Mouse (Mus musculus): ENCODE data around the gene Trub2. TPM values are rescaled to one million over a fixed set of nuclear protein-coding genes. Genes with fewer than 3 reads are reported as not detected.

Trub2 gene
- polyA plus RNA-seq, 1 experiment from 2014 or later: 23.9 TPM

DNA sequence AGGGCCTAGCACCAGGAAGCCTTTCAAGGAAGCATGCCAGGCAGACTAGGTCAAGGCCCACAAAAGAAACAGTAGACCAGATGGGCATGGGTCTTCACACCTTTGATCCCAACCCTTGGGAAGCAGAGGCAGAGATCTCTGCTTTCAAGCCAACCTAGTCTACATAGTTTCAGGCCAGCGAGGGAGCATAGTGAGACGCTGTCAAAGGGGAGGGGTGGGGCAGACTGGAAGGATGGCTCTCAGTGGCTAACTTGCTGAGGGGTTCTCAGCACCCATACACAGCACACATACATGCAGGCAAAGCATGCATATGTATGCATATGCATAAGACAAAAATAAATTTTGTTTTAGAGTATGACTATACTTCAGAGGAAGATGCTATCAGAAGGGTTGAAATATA is 31.1 kb upstream of the Trub2 start:
- 3% methylated on average over 2 of the region's 2 CpGs for WGBS
- Histone ChIP-seq H3K4me2 (replicated peaks) (peak overlapping the region; percentile 51), H3K27ac (peak overlapping the region; percentile 89), H3K9ac (peak overlapping the region; percentile 64), H3K4me1 (replicated peaks; ENCODE audit: control insufficient read depth, insufficient read depth, low read length) (peaks cover 18% of the 10 kb centered on the region), H3K27me3 (ENCODE audit: control insufficient read depth, insufficient read depth, low read length) (no peaks in the 10 kb centered on the region), H3K9me3 (ENCODE audit: control insufficient read depth, low read length) (no peaks in the 10 kb centered on the region), H3K36me3 (replicated peaks; ENCODE audit: control insufficient read depth, insufficient read depth) (peaks cover 27% of the 10 kb centered on the region), H3K4me3 (replicated peaks; ENCODE audit: low read length) (no peak overlapping the region)
- ATAC-seq (ENCODE audit: low FRiP score) (no peak), DNase-seq (ENCODE audit: low spot score) (no peak)

DNA sequence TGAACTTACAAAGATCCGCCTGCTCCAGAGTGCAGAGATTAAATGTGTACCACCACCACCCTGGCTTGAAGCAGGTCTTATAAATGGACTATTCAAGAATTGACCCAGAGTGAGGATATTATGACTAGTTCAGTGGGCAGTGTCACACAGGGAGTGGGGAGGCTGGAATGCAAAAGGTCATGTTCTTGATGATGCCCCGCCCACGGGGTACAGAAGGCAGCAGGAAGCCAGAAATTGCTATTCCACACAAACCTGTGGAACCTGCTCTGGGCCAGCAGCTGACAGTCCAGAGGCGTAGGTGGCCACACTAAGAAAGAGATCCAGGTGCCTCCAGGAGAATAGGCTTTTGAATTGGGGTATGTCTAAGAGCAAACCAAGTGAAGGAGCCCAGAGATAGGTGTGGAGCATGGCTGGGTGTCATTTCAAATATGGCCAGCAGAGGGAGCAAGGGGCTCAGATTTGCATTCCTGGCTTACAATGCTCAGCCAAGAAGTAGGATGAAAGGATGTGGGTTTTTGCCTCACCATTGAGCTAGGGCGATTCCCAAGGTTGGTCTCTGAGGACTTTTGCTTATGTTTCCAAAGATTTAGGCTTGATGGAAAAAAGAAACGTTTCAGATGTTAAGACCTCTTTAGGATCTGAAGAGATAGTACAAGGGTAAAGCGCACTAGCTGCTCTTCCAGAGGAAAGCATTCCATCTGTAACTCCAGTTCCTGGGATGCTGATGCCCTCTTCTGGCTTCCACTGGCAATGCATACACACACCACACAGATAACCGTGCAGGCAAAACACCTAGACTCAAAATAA is 29.3 kb upstream of the Trub2 start:
- peak; percentile 97 for DNase-seq (ENCODE audit: low spot score)
- peak; percentile 78 for ATAC-seq (ENCODE audit: low FRiP score)
- H3K4me1 ChIP-seq (replicated peaks; ENCODE audit: control insufficient read depth, insufficient read depth, low read length): peaks cover 18% of the 10 kb centered on the region
- no peaks in the 10 kb centered on the region for H3K9me3 ChIP-seq (ENCODE audit: control insufficient read depth, low read length)
- H3K36me3 ChIP-seq (replicated peaks; ENCODE audit: control insufficient read depth, insufficient read depth): peaks cover 45% of the 10 kb centered on the region
- H3K4me2 ChIP-seq (replicated peaks): peak overlapping the region; percentile 33
- 39% methylated on average over 8 of the region's 8 CpGs for WGBS
- peak overlapping the region; percentile 72 for H3K27ac ChIP-seq
- H3K9ac ChIP-seq: no peak overlapping the region
- H3K4me3 ChIP-seq (replicated peaks; ENCODE audit: low read length): no peak overlapping the region
- H3K27me3 ChIP-seq (ENCODE audit: control insufficient read depth, insufficient read depth, low read length): no peaks in the 10 kb centered on the region

DNA sequence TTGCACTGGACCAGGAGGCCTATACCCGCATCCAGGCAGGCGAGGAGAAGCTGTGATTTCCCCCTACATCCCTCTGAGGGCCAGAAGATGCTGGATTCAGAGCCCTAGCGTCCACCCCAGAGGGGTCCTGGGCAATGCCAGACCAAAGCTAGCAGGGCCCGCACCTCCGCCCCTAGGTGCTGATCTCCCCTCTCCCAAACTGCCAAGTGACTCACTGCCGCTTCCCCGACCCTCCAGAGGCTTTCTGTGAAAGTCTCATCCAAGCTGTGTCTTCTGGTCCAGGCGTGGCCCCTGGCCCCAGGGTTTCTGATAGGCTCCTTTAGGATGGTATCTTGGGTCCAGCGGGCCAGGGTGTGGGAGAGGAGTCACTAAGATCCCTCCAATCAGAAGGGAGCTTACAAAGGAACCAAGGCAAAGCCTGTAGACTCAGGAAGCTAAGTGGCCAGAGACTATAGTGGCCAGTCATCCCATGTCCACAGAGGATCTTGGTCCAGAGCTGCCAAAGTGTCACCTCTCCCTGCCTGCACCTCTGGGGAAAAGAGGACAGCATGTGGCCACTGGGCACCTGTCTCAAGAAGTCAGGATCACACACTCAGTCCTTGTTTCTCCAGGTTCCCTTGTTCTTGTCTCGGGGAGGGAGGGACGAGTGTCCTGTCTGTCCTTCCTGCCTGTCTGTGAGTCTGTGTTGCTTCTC is 27.5 kb upstream of the Trub2 start:
- no peaks in the 10 kb centered on the region for H3K27me3 ChIP-seq (ENCODE audit: control insufficient read depth, insufficient read depth, low read length)
- H3K4me2 ChIP-seq (replicated peaks): no peak overlapping the region
- ATAC-seq (ENCODE audit: low FRiP score) (no peak), DNase-seq (ENCODE audit: low spot score) (no peak)
- H3K27ac ChIP-seq: no peak overlapping the region
- no peaks in the 10 kb centered on the region for H3K9me3 ChIP-seq (ENCODE audit: control insufficient read depth, low read length)
- 91% methylated on average over 11 of the region's 11 CpGs for WGBS
- peaks cover 17% of the 10 kb centered on the region for H3K4me1 ChIP-seq (replicated peaks; ENCODE audit: control insufficient read depth, insufficient read depth, low read length)
- H3K36me3 ChIP-seq (replicated peaks; ENCODE audit: control insufficient read depth, insufficient read depth): peaks cover 63% of the 10 kb centered on the region
- no peak overlapping the region for H3K9ac ChIP-seq
- H3K4me3 ChIP-seq (replicated peaks; ENCODE audit: low read length): no peak overlapping the region

DNA sequence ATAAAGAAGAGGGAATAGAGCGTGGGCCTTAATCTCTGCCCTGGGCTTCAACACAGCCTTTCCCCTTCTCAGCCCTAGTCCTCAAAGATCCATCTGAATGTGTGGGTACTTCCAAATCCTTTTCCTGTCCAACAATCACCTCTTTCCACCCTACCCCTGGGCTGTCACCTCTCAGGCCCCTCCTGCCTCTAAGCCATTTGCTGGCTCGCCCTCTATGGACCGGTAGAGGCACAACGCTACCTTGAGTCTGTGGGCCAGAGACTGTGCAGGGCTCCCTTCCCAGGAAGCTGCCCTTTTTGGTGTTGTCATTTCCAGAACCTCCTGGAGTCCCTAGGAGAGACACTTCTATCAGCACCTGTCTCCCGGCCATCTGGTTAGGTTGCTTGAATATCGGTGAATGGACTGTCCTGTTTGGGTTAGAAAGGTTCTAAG is 15.1 kb upstream of the Trub2 start:
- H3K4me2 ChIP-seq (replicated peaks): peak overlapping the region; percentile 77
- peaks cover 43% of the 10 kb centered on the region for H3K36me3 ChIP-seq (replicated peaks; ENCODE audit: control insufficient read depth, insufficient read depth)
- H3K4me1 ChIP-seq (replicated peaks; ENCODE audit: control insufficient read depth, insufficient read depth, low read length): peaks cover 12% of the 10 kb centered on the region
- H3K4me3 ChIP-seq (replicated peaks; ENCODE audit: low read length): peak overlapping the region; percentile 88
- H3K9ac ChIP-seq: peak overlapping the region; percentile 95
- no peaks in the 10 kb centered on the region for H3K27me3 ChIP-seq (ENCODE audit: control insufficient read depth, insufficient read depth, low read length)
- 20% methylated on average over 6 of the region's 6 CpGs for WGBS
- H3K27ac ChIP-seq: peak overlapping the region; percentile 91
- no peaks in the 10 kb centered on the region for H3K9me3 ChIP-seq (ENCODE audit: control insufficient read depth, low read length)
- ATAC-seq (ENCODE audit: low FRiP score) (peak; percentile 46; the same call in 1 of the 2 replicates), DNase-seq (ENCODE audit: low spot score) (no peak)

DNA sequence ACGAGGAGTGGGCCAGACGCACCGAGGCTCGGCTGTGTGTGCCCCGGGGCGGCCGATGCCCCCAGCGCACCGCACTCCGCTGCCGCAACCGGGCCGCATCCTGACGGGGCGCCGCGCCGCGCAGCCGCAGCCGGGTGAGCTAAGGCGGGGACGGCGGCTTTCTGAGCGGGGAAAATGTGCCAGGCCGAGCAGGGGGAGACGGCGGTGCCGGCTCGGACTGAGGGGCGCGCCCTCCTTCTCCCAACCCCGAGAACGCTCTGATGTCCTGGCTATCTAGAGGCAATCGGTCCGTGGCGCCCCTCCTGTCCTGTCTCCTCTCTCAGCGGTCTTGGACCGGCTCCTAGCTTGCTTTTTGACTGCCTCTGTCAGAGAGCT is 14.5 kb upstream of the Trub2 start:
- Histone ChIP-seq H3K27me3 (ENCODE audit: control insufficient read depth, insufficient read depth, low read length) (no peaks in the 10 kb centered on the region), H3K4me1 (replicated peaks; ENCODE audit: control insufficient read depth, insufficient read depth, low read length) (peaks cover 12% of the 10 kb centered on the region), H3K9ac (peak overlapping the region; percentile 95), H3K9me3 (ENCODE audit: control insufficient read depth, low read length) (no peaks in the 10 kb centered on the region), H3K36me3 (replicated peaks; ENCODE audit: control insufficient read depth, insufficient read depth) (peaks cover 37% of the 10 kb centered on the region), H3K4me2 (replicated peaks) (peak overlapping the region; percentile 77), H3K27ac (peak overlapping the region; percentile 91), H3K4me3 (replicated peaks; ENCODE audit: low read length) (peak overlapping the region; percentile 88)
- ATAC-seq (ENCODE audit: low FRiP score) (no peak), DNase-seq (ENCODE audit: low spot score) (no peak)
- WGBS: 0% methylated on average over 28 of the region's 39 CpGs

DNA sequence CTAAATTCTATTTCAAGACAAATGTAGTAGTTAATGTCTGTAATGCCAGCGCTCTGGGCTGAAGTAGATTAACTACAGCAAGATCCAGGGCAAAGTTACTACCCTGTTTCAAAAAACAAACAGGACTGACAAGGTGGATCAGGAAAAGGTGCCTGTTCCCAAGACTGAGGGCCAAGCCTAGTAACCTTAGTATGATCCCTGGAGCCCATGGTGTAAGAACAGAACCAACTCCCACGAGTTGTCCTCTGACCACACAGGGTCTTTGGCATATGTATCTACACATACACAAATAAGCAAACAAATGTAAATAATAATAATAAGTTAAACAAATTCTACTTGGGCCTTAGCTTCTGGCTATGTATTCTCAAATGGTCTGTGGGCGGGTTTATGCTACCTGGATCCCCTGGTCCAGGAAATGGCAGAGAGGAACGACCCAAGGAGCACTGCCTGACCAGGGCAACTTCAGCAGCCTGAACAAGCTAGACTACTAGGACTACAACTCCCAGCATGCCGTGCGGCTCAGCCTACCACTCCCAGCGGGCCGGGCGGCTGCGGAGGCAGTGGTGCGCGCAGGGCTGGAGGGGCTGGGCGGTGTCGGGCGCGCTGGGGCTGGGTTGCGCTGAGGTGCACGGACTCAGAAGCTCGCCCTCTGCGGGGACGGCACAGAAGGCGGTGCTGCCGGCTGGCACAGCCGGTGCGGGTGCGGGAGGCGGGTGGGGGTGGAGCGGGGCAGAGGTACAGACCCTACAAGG is 13.9 kb upstream of the Trub2 start, which contains the start of gene Slc27a4:
TSS of gene Slc27a4 (plus strand) at position 560 of the 752 bp plus-strand sequence.
- Histone ChIP-seq H3K36me3 (replicated peaks; ENCODE audit: control insufficient read depth, insufficient read depth) (peaks cover 34% of the 10 kb centered on the region), H3K4me3 (replicated peaks; ENCODE audit: low read length) (peak within 1 kb of the TSS; percentile 88), H3K4me2 (replicated peaks) (peak within 1 kb of the TSS; percentile 77), H3K27me3 (ENCODE audit: control insufficient read depth, insufficient read depth, low read length) (no peaks in the 10 kb centered on the region), H3K9ac (peak within 1 kb of the TSS; percentile 95), H3K27ac (peak within 1 kb of the TSS; percentile 91), H3K9me3 (ENCODE audit: control insufficient read depth, low read length) (no peaks in the 10 kb centered on the region), H3K4me1 (replicated peaks; ENCODE audit: control insufficient read depth, insufficient read depth, low read length) (peaks cover 12% of the 10 kb centered on the region)
- ATAC-seq (ENCODE audit: low FRiP score): peak; percentile 96
- peak; percentile 93 for DNase-seq (ENCODE audit: low spot score)
- 5% methylated on average over 28 of the region's 28 CpGs for WGBS

DNA sequence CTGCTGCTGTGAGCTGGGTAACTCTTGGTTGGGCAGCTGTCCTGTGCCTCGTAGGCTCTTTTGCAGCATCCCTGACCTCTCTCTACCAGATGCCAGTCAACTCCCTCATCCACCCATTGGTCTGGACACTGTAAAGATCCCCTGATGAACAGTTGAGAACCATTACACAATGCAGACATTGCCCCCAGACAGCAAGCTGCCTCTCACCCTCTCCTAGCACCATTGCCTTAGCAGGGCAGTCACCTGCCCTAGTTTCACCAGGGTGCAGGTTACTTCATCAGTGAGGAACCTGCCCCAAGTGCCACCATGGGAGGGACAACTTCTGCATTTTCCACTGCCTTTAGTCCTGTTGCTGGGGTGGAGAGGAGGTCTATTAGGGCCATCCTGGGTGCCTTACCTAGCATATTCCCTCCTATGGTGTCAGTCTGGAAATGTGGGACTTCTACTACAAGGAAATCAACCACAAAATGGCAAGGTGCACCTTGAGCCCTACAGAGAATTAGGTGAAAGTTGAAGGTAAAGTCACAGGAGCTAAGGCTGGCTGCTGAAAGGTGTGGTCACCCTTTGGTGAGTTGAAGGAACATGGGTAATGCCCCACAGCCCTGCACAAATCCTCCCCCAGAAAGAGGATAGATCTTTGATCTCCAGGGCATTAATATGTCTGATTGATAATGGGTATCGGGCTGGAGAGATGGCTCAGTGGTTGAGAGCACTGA is 4.6 kb upstream of the Trub2 start:
- Histone ChIP-seq H3K4me3 (replicated peaks; ENCODE audit: low read length) (no peak overlapping the region), H3K9me3 (ENCODE audit: control insufficient read depth, low read length) (no peaks in the 10 kb centered on the region), H3K27ac (no peak overlapping the region), H3K4me1 (replicated peaks; ENCODE audit: control insufficient read depth, insufficient read depth, low read length) (peaks cover 8% of the 10 kb centered on the region; the same call in 1 of the 2 replicates), H3K27me3 (ENCODE audit: control insufficient read depth, insufficient read depth, low read length) (no peaks in the 10 kb centered on the region), H3K36me3 (replicated peaks; ENCODE audit: control insufficient read depth, insufficient read depth) (peaks cover 63% of the 10 kb centered on the region), H3K9ac (no peak overlapping the region), H3K4me2 (replicated peaks) (no peak overlapping the region)
- DNase-seq (ENCODE audit: low spot score) (no peak), ATAC-seq (ENCODE audit: low FRiP score) (no peak)
- 97% methylated on average over 2 of the region's 2 CpGs for WGBS

DNA sequence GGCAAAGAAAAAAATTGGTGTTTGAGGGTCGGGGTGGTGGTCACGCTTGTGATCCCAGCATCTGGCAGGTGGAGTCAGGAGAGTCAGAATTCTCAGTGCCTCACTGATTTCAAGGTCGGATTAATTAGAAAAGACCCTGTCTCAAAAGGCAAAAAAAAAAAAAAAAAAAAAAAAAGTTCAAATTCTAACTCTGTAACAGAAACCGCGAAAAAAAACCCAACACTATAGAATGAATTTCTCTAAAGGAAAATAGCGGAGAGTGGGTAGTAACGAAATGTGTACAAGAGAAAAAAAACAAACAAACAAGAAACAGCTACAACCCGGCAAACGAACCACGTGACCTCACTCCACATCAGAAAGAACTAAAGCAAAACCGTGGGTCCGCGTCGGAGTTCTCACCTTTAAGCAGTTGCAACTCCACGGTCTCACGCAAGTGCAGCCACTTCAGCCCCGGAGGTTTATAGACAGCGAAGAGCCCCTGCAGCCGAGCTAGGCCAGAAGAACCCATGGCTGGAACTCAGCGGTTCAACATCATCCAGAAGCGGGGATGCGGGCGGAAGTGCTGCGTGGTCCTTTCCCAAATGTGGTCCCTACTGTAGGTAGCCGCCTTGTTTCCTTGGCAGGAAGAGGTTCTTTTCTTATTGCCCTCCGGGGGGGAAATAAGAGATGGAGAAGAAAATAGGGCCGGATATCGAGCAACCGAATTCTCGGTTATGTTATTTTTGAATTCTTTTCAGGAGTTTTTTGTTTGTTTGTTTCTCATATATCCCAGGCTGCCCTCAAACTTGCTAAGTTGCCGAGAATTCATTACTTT is 991 bp downstream of the Trub2 start, which contains the start of gene Coq4:
TSS of gene Coq4 (plus strand) at position 390 of the 814 bp plus-strand sequence.
- Histone ChIP-seq H3K9me3 (ENCODE audit: control insufficient read depth, low read length) (no peaks in the 10 kb centered on the region), H3K36me3 (replicated peaks; ENCODE audit: control insufficient read depth, insufficient read depth) (peaks cover 67% of the 10 kb centered on the region), H3K9ac (peak within 1 kb of the TSS; percentile 77), H3K4me3 (replicated peaks; ENCODE audit: low read length) (peak within 1 kb of the TSS; percentile 66), H3K4me2 (replicated peaks) (peak within 1 kb of the TSS; percentile 85), H3K27ac (peak within 1 kb of the TSS; percentile 68), H3K4me1 (replicated peaks; ENCODE audit: control insufficient read depth, insufficient read depth, low read length) (peaks cover 13% of the 10 kb centered on the region), H3K27me3 (ENCODE audit: control insufficient read depth, insufficient read depth, low read length) (no peaks in the 10 kb centered on the region)
- 2% methylated on average over 31 of the region's 31 CpGs for WGBS
- peak; percentile 85 for ATAC-seq (ENCODE audit: low FRiP score)
- peak; percentile 97 for DNase-seq (ENCODE audit: low spot score)

Measured in hindbrain, embryonic 14.5 days (tissue).